Mouse (Mus musculus): Measurements from ENCODE around the gene Tfap2e. TPM values are rescaled to one million over a fixed set of nuclear protein-coding genes. Genes with fewer than 3 reads are reported as not detected.

Gene Tfap2e
- polyA plus RNA-seq, 1 experiment from 2014 or later = 0.99 TPM

- Histone ChIP-seq H3K36me3 (ENCODE audit: control insufficient read depth, insufficient read depth, low read length) (no peaks in the 10 kb centered on the region; the same call in 1 of the 2 replicates), H3K9me3 (ENCODE audit: control insufficient read depth, low read length) (no peaks in the 10 kb centered on the region), H3K4me2 (replicated peaks; ENCODE audit: low read depth, low read length) (no peak overlapping the region), H3K27me3 (ENCODE audit: control insufficient read depth, insufficient read depth, low read length) (no peaks in the 10 kb centered on the region), H3K4me3 (ENCODE audit: low read depth, low read length) (no peak overlapping the region), H3K9ac (ENCODE audit: low read depth, low read length) (no peak overlapping the region), H3K4me1 (replicated peaks; ENCODE audit: control insufficient read depth, insufficient read depth, low read length) (peaks cover 7% of the 10 kb centered on the region), H3K27ac (ENCODE audit: low read depth, low read length) (peak overlapping the region; percentile 67)
- peak; percentile 94 for ATAC-seq (ENCODE audit: low FRiP score)
- 34% methylated on average over 12 of the region's 12 CpGs for WGBS
- peak; percentile 76 for DNase-seq (ENCODE audit: low spot score)
Observed at GRCm38 (mm10) chr4:126706630-126707438, 29.2 kb downstream of the Tfap2e start.

- no peak overlapping the region for H3K4me2 ChIP-seq (replicated peaks; ENCODE audit: low read depth, low read length)
- H3K4me3 ChIP-seq (ENCODE audit: low read depth, low read length) = no peak overlapping the region
- ATAC-seq (ENCODE audit: low FRiP score) (no peak), DNase-seq (ENCODE audit: low spot score) (no peak)
- 92% methylated on average over 4 of the region's 4 CpGs for WGBS
- H3K27ac ChIP-seq (ENCODE audit: low read depth, low read length) = no peak overlapping the region
- no peaks in the 10 kb centered on the region for H3K36me3 ChIP-seq (ENCODE audit: control insufficient read depth, insufficient read depth, low read length)
- H3K9me3 ChIP-seq (ENCODE audit: control insufficient read depth, low read length) = no peaks in the 10 kb centered on the region
- H3K27me3 ChIP-seq (ENCODE audit: control insufficient read depth, insufficient read depth, low read length) = no peaks in the 10 kb centered on the region
- H3K9ac ChIP-seq (ENCODE audit: low read depth, low read length) = no peak overlapping the region
- no peaks in the 10 kb centered on the region for H3K4me1 ChIP-seq (replicated peaks; ENCODE audit: control insufficient read depth, insufficient read depth, low read length)
Observed at GRCm38 (mm10) chr4:126696908-126697307, 39.1 kb downstream of the Tfap2e start.

- H3K36me3 ChIP-seq (ENCODE audit: control insufficient read depth, insufficient read depth, low read length) = peaks cover 3% of the 10 kb centered on the region; the same call in 1 of the 2 replicates
- WGBS = 91% methylated on average over 5 of the region's 5 CpGs
- ATAC-seq (ENCODE audit: low FRiP score) (no peak), DNase-seq (ENCODE audit: low spot score) (no peak)
- no peaks in the 10 kb centered on the region for H3K9me3 ChIP-seq (ENCODE audit: control insufficient read depth, low read length)
- no peaks in the 10 kb centered on the region for H3K27me3 ChIP-seq (ENCODE audit: control insufficient read depth, insufficient read depth, low read length)
- no peak overlapping the region for H3K9ac ChIP-seq (ENCODE audit: low read depth, low read length)
- no peaks in the 10 kb centered on the region for H3K4me1 ChIP-seq (replicated peaks; ENCODE audit: control insufficient read depth, insufficient read depth, low read length)
- H3K4me2 ChIP-seq (replicated peaks; ENCODE audit: low read depth, low read length) = no peak overlapping the region
- no peak overlapping the region for H3K4me3 ChIP-seq (ENCODE audit: low read depth, low read length)
- no peak overlapping the region for H3K27ac ChIP-seq (ENCODE audit: low read depth, low read length)
Observed at GRCm38 (mm10) chr4:126693021-126693420, 43.0 kb downstream of the Tfap2e start.

- Histone ChIP-seq H3K4me1 (replicated peaks; ENCODE audit: control insufficient read depth, insufficient read depth, low read length) (no peaks in the 10 kb centered on the region), H3K9me3 (ENCODE audit: control insufficient read depth, low read length) (no peaks in the 10 kb centered on the region), H3K36me3 (ENCODE audit: control insufficient read depth, insufficient read depth, low read length) (peaks cover 5% of the 10 kb centered on the region), H3K4me2 (replicated peaks; ENCODE audit: low read depth, low read length) (no peak overlapping the region), H3K9ac (ENCODE audit: low read depth, low read length) (no peak overlapping the region), H3K27me3 (ENCODE audit: control insufficient read depth, insufficient read depth, low read length) (no peaks in the 10 kb centered on the region), H3K27ac (ENCODE audit: low read depth, low read length) (no peak overlapping the region), H3K4me3 (ENCODE audit: low read depth, low read length) (no peak overlapping the region)
- WGBS = 90% methylated on average over 2 of the region's 2 CpGs
- DNase-seq (ENCODE audit: low spot score) = no peak
- no peak for ATAC-seq (ENCODE audit: low FRiP score)
Observed at GRCm38 (mm10) chr4:126689457-126689856, 46.6 kb downstream of the Tfap2e start.

- Histone ChIP-seq H3K27ac (ENCODE audit: low read depth, low read length) (no peak overlapping the region), H3K4me1 (replicated peaks; ENCODE audit: control insufficient read depth, insufficient read depth, low read length) (0 out of 2 replicates have a peak, but pooled peaks cover under 1% of the 10 kb centered on the region), H3K9ac (ENCODE audit: low read depth, low read length) (no peak overlapping the region), H3K36me3 (ENCODE audit: control insufficient read depth, insufficient read depth, low read length) (peaks cover 2% of the 10 kb centered on the region; the same call in 1 of the 2 replicates), H3K27me3 (ENCODE audit: control insufficient read depth, insufficient read depth, low read length) (no peaks in the 10 kb centered on the region), H3K4me2 (replicated peaks; ENCODE audit: low read depth, low read length) (no peak overlapping the region), H3K9me3 (ENCODE audit: control insufficient read depth, low read length) (no peaks in the 10 kb centered on the region), H3K4me3 (ENCODE audit: low read depth, low read length) (no peak overlapping the region)
- 65% methylated on average over 3 of the region's 3 CpGs for WGBS
- ATAC-seq (ENCODE audit: low FRiP score) (no peak), DNase-seq (ENCODE audit: low spot score) (no peak)
Observed at GRCm38 (mm10) chr4:126683084-126683483, 53.0 kb downstream of the Tfap2e start.

GRCm38 (mm10) chr4:126682298-126682697 is 53.7 kb downstream of the Tfap2e start:
- Histone ChIP-seq H3K9ac (ENCODE audit: low read depth, low read length) (no peak overlapping the region), H3K9me3 (ENCODE audit: control insufficient read depth, low read length) (no peaks in the 10 kb centered on the region), H3K27ac (ENCODE audit: low read depth, low read length) (no peak overlapping the region), H3K36me3 (ENCODE audit: control insufficient read depth, insufficient read depth, low read length) (peaks cover 2% of the 10 kb centered on the region; the same call in 1 of the 2 replicates), H3K4me1 (replicated peaks; ENCODE audit: control insufficient read depth, insufficient read depth, low read length) (0 out of 2 replicates have a peak, but pooled peaks cover 2% of the 10 kb centered on the region), H3K4me3 (ENCODE audit: low read depth, low read length) (no peak overlapping the region), H3K4me2 (replicated peaks; ENCODE audit: low read depth, low read length) (no peak overlapping the region), H3K27me3 (ENCODE audit: control insufficient read depth, insufficient read depth, low read length) (no peaks in the 10 kb centered on the region)
- DNase-seq (ENCODE audit: low spot score) (no peak), ATAC-seq (ENCODE audit: low FRiP score) (no peak)
- WGBS = 88% methylated on average over 5 of the region's 5 CpGs

- Histone ChIP-seq H3K27me3 (ENCODE audit: control insufficient read depth, insufficient read depth, low read length) (no peaks in the 10 kb centered on the region), H3K9ac (ENCODE audit: low read depth, low read length) (peak within 1 kb of the TSS; percentile 93), H3K36me3 (ENCODE audit: control insufficient read depth, insufficient read depth, low read length) (no peaks in the 10 kb centered on the region), H3K9me3 (ENCODE audit: control insufficient read depth, low read length) (no peaks in the 10 kb centered on the region), H3K4me3 (ENCODE audit: low read depth, low read length) (peak within 1 kb of the TSS; percentile 94), H3K27ac (ENCODE audit: low read depth, low read length) (peak within 1 kb of the TSS; percentile 56; the same call in 1 of the 2 replicates), H3K4me1 (replicated peaks; ENCODE audit: control insufficient read depth, insufficient read depth, low read length) (0 out of 2 replicates have a peak, but pooled peaks cover 2% of the 10 kb centered on the region), H3K4me2 (replicated peaks; ENCODE audit: low read depth, low read length) (peak within 1 kb of the TSS; percentile 81)
- ATAC-seq (ENCODE audit: low FRiP score) = peak; percentile 96
- 4% methylated on average over 48 of the region's 48 CpGs for WGBS
- peak; percentile 99 for DNase-seq (ENCODE audit: low spot score)
Observed at GRCm38 (mm10) chr4:126677054-126678003, 58.7 kb downstream of the Tfap2e start, which contains the start of gene Psmb2. TSS of gene Psmb2 (plus strand) at chr4:126677630.

- H3K27me3 ChIP-seq (ENCODE audit: control insufficient read depth, insufficient read depth, low read length) = no peaks in the 10 kb centered on the region
- DNase-seq (ENCODE audit: low spot score) = no peak
- no peaks in the 10 kb centered on the region for H3K9me3 ChIP-seq (ENCODE audit: control insufficient read depth, low read length)
- no peak overlapping the region for H3K27ac ChIP-seq (ENCODE audit: low read depth, low read length)
- no peak for ATAC-seq (ENCODE audit: low FRiP score)
- 93% methylated on average over 2 of the region's 2 CpGs for WGBS
- no peak overlapping the region for H3K4me3 ChIP-seq (ENCODE audit: low read depth, low read length)
- H3K36me3 ChIP-seq (ENCODE audit: control insufficient read depth, insufficient read depth, low read length) = no peaks in the 10 kb centered on the region
- no peak overlapping the region for H3K4me2 ChIP-seq (replicated peaks; ENCODE audit: low read depth, low read length)
- H3K9ac ChIP-seq (ENCODE audit: low read depth, low read length) = no peak overlapping the region
- H3K4me1 ChIP-seq (replicated peaks; ENCODE audit: control insufficient read depth, insufficient read depth, low read length) = no peaks in the 10 kb centered on the region
Observed at GRCm38 (mm10) chr4:126667075-126667474, 69.0 kb downstream of the Tfap2e start.
